Mouse (Mus musculus) A20 (cell line): ENCODE measurements around the gene Amigo3.

ENCODE experiments used
- DNase-seq: peaks from one replicate; pipeline ENCODE4 v3.0.0-alpha.2; 2011; ENCODE audit warnings: low read depth, low spot score

Amigo3 gene

DNA sequence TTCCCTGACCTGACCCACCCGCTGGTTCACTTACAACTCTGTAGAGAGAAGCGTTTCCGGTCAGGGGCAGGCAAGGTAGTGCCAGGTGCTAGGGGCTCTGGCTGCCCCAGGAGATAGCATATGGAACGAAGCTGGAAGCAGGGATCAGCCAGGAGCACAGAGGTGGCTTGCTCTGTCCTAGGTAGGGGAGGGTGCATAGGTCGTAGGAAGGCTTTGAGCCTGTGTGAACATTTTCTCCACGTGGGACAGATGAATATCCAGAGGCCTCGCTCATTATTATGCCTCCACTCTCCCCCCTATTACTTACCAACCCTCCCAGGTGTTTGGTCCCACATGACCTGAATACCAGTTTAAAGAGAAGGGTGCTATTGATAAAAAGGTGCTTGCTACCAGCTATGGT is 548 bp upstream of the Amigo3 start:
- DNase-seq: no peak

DNA sequence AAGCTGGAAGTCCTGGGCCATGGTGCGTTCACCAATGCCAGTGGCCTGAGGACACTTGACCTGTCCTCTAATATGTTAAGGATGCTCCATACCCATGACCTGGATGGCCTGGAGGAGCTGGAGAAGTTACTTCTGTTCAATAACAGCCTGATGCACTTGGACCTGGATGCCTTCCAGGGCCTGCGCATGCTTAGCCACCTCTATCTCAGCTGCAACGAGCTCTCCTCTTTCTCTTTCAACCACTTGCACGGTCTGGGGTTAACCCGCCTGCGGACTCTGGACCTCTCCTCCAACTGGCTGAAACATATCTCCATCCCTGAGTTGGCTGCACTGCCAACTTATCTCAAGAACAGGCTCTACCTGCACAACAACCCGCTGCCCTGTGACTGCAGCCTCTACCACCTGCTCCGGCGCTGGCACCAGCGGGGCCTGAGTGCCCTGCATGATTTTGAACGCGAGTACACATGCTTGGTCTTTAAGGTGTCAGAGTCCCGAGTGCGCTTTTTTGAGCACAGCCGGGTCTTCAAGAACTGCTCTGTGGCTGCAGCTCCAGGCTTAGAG is 786 bp downstream of the Amigo3 start:
- no peak for DNase-seq

DNA sequence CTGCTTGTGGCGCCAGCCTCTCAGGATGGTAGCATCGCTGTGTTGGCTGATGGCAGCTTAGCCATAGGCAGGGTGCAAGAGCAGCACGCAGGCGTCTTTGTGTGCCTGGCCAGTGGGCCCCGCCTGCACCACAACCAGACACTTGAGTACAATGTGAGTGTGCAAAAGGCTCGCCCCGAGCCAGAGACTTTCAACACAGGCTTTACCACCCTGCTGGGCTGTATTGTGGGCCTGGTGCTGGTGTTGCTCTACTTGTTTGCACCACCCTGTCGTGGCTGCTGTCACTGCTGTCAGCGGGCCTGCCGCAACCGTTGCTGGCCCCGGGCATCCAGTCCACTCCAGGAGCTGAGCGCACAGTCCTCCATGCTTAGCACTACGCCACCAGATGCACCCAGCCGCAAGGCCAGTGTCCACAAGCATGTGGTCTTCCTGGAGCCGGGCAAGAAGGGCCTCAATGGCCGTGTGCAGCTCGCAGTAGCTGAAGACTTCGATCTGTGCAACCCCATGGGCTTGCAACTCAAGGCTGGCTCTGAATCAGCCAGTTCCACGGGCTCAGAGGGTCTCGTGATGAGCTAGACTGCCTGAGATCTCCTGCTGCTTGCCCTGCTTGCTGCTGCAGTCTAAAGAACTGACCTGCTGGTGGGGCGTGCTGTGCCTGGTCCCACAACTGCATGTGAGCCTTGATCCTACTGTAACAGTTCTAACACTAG is 1.5 kb downstream of the Amigo3 start:
- no peak for DNase-seq

DNA sequence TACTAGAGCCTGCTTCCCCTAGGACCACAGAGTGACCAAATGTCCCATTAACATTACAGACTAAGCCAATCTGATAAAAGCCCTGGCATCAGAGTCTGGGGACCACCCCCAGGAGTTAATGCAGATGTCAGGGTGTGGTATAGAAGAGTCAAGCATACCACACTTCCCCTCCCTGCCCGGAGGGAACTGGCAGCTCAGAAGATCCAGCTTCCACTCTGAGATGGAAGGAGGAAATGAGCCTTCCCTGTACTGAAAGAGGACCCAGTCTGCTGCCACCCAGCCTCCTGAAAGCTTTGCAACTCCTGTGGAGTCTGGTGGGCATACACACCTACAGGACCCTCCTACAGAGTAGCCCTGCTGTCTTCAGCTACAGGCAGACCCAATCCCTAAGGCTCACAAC is 2.1 kb downstream of the Amigo3 start:
- DNase-seq: no peak

DNA sequence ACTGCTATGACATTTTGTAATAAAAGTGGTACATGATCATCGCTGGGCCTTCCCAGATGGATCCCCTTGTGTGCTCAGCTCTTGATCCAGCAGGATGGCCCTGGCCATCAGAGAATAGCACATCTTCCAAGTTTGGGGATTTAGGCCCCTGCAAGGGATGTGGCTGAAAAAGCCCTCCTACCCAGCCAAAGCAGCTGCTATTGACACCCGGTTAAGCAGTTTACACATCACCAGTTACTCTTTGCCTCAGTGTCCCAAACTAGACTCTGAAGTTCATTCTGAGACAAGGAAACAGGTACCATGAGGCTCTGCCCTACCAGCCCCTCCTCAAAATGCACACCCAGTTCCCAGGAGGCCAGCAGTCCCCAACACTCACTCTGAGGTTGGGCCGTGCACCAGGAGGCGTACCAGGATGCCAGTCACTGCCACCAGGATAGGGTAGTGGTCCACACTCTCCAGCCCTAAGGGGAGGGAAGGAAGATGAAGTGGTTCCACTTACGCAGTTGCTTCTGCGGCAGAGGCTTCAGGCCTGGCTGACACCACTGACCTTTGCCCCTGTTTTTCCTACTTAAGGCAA is 2.8 kb downstream of the Amigo3 start:
- DNase-seq: no peak

DNA sequence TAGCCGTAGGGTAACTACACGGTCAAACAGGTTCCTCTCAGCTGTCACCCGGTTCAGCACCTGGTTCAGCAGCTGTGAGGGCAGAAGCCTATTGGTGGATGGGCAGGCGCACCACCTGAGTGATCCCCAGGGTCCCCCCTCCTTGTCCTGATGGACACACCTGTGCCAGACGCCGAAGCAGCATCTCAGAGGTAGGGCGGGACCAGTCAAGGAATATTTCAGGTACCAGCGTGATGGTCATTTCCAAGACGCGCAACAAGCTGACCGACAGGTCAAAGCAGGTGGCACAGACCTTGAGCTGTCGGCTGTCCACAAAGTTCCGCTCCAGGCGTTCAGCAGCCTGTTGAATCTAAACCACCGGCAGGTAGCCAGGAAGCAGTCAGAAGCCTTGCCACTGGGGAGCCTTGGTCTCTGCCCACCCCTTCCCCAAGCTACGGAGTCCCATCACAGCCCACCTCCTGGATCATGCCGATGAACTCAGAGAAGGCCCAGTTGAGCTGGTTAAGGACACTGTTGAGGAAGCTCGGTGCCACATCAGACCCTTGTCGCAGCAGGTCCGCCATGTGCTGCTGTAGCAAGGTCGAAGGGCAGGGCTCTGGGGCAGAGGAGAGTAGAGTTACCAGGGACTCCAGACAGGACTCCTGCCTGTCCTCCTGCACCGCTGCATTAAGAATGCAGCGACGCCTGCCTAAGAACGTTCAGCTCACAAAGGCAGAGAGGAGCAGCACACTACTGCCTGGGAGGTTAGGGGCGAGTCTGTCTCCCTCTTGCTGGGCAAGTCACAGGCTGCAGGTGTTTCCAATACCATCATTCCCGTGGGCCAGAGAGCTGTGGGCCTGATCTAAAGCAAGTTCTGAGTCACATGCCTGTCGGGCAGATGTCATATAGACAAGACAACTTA is 3.7 kb downstream of the Amigo3 start:
- DNase-seq: no peak

DNA sequence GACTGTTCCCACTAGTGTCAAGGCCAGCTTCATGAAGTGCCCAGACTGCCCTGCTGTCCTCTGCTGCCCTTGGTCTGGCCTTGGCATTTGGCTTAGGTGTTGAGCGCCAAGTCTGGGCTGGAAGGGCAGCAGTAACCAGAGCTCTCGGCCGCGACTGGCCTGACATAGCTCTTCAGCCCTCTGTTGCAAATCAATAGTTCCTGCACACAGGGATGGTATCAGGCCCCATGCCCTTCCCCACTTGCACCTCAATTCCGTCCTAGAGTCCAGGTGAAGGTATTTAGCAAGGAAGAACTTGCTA is 4.3 kb downstream of the Amigo3 start:
- no peak for DNase-seq

DNA sequence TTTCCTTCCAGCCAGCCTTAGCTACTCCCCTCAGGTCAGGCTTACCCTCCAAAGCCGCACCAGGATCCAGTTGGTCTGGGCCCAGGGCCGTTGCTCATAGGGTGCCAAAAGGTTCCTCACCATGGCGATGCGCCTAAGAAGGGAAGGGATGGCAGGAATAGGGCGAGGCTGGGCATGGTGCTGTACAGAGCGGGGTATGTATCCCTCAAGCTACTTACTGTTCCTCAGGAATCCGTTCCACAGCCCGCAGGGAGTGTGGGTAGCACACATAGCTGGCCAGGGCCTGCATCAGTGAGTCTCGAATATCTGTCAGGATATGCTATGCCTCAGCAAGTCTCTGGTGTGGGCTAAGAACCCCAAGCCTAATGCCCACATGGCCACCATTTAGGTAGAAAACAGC is 5.3 kb downstream of the Amigo3 start:
- no peak for DNase-seq

DNA sequence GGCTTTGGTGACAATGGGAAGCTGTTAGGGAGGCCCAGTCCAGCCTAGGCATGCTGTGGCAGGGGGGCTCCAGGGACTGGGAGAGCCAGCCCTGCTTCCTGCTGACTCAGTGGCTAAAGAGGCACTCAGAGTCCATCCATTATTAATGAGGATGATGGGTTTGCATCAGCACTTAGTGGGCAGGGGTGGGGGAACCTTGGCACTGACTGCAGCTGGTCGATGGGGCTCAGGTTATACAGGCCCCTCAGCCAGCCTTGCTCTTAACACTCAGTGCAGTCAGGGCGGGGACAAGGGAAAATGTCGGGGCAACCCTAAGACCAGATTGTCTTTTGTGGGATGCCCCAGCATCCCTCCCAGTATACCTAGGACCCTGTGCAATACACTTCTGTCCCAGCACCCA is 9.2 kb downstream of the Amigo3 start:
- DNase-seq: no peak

DNA sequence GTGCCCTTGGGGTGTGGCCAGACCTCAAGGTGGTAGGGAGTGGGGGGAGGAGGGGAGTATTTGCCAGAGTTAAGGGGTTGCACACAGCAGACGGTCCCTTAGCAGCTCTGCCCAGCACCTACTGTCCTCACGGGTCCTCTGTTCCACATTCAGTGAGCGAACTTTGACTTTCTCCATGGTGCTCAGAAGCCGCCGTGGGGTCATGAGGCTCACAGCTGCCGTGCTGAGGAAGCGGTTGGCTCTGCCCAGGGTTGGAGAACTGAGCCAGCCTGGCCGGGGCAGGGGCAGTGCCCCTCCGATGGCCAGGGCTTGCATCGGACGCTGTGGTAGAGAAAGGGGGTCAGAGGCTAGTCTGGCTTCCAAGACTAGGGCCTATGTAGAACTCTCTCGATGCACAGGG is 10.4 kb downstream of the Amigo3 start:
- no peak for DNase-seq

DNA sequence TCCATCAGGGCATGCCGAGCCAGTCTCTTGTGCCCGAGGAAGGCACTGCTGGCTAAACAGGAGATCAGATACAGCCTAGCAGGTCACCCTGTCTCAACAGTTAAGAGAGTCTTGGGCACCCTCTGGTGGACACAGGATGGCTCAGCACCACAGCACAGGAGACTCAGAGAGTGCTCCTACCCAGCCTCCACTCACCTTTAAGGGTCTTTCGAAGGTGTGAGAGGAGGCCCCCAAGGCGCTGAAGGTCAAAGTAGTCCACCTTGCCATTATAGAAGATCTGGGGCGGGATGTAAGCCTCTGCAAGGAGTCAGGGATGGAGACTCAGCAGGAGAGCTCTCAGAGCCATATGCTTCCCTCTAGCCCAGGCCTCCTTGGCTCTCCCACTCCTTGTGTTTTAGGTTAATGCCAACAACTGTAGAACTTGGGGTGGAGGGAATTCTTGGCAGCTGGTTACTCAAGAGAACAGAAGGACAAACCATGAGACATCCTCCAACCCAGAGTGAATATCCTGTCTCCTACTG is 12.6 kb downstream of the Amigo3 start:
- DNase-seq: peak; percentile 52

DNA sequence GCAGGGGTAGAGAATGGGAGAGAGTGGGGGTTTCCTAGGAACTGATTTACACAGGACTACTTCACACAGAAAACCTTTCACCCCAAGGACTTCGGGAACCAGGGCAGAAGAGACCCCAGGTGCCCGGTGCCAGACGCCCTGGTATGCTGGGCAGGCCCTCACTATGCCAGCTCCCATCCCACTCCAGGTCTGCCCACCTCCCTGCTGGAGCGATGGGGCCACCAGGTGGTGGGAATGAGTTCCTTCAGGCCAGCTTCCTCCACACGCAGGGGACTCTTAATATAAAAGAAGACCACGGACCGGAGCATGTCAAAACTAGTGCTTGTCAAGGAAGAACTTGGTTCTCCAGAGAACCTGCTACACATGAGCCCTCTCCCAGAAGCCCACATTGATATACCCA is 14.2 kb downstream of the Amigo3 start:
- DNase-seq: no peak

DNA sequence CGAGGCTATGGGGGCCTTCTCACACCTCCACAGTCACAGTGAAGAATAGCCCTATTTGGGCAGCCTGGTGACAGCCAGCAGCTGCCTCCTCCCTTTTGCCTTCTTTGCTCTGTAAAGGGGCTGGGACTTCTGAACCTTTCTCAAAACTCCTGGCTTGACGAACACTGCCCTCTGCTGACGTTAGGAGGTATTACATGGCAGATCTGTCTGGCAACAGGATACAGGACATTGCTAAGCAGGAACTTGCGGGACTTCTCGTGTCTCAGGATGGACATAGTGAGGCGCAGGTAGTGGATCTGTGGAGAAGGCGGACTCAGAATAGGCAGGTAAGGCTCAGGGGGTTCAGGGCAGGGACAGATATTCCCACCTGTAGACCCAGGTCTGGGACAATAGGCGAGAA is 14.9 kb downstream of the Amigo3 start:
- DNase-seq: peak; percentile 77

DNA sequence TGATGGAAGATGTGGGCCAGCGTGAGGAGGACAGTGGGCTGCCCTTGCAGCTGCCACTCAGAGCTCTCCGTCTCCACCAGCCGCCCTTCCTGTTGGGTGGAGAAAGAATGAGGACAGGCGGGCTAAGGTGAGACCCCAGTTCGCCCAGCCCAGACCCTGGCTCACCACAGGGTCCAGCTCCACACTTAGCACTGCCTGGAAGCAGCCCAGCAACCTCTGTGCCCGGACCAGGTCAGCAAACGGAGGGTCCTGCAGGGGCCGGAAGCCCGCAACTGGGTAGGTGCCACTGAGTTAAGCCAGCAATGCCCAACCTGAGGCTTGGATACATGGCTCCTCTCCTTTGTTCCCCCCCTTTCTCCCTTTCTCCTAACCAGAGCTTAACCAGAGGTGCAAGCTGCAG is 16.0 kb downstream of the Amigo3 start:
- DNase-seq: no peak

DNA sequence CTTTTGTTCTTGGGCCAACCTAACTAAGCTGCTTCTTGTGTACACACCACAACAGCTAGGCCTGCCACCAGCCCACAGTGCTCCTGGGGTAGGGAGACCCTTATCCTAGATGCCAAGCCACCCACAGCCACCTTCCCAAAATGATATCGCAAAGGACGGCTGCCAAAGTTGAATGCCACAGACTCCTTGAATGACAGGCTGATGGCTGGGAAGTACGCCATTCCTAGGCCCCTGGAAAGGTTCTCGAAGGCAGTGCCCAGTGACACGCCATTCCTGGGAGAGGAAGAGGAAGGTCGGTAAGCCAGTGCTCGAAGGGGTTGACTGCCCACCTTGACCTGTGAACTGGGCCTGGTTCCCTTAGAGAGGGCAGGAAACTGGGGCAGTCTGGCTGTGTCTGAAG is 16.6 kb downstream of the Amigo3 start:
- DNase-seq: no peak

DNA sequence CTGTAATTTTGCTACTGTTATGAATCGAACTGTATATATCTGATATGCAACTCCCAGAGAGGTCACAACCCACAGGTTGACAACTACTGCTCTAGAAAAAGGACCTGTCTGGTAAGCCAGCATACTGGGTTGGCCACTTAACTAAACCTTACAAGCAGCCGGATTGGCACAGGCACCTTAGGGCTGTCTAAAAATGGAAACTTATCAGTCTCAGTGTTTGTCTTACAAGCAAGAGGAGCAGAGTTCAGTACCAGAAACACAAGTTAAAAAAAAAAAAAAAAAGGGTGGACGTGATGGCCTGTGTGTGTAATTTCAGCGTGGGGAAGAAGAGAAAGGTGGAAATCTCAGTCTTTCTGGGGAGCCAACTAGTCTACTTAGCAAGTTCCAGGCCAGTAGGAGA is 18.8 kb downstream of the Amigo3 start:
- no peak for DNase-seq

DNA sequence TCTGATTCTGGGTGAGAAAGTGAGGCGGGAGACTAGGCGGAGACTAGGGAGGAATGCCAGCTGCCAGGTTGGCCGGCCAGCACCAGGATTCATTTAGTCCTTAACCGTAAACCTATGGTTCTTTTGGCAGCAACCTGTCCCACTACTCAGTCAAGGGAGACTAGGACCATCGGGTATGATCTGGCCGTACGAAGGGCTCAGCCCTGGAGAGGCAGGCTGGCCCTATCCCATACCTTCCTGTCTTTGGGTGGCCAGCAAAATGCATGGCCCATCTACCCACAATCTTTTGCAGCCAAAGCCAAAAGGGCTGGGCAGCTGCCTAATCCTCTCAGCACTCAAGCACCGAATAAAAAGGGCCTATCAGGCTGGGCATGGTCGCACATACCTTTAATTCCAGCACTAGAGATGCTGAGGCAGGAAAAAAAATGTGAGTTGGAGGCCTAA is 19.5 kb downstream of the Amigo3 start:
- no peak for DNase-seq

DNA sequence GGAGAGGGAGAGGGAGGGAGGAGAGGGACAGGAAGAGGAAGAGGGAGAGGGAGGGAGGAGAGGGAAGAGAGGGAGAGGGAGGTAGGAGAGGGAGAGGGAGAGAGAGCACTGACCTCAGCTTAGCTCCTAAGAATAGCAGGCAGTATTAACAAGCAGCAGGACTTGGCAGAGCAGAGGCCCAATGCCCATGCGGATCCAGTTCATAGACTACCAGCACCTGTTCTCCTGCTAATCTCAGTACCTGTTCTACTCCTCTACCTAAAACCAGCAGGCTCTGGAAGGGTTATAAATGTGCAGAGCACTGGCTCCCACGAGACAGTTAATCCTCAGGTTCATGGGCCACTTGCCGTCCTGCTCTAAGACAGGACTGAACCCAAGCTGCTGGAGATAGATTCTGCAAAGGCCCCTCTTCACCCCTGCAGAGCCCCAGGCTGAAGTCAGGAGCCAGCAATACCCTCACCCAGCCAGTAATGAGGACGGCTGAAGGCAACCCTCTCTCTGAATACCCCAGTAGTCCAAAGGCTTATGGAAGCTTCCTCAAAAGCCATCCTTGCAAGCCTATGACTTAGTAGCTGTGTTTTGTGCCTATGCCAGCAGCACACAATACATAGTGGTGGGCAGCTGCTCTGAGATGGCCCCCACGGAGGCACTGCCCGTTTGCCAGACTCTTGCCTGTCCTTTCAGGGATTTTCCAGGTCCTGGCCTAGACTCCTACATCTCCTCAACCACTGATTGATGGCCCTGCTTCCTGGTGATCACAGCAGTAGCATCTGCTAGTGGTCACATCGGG is 20.4 kb downstream of the Amigo3 start:
- no peak for DNase-seq

DNA sequence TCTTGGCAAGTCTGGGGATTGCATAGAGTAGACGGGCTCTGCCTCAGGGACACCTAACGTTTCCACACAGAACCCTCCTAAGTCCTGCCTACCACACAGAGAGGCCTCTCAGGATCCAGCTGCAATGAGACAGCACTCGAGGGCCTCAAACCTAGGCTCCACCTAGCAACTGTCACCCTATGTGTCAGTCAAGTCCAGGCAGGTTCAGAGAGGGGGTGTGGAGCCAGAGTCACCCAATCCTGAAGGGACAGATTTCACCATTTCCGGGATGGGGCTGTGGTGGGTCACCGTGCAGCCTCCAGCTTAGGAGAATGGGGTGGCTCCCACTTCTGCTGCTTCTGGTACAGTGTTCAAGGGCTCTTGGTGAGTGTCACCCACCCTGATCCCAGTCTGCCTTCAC is 27.2 kb downstream of the Amigo3 start, which contains the start of gene Mst1:
Gene Mst1, plus strand, starts transcription at position 269 of the 400 bp plus-strand sequence.
- DNase-seq: no peak

DNA sequence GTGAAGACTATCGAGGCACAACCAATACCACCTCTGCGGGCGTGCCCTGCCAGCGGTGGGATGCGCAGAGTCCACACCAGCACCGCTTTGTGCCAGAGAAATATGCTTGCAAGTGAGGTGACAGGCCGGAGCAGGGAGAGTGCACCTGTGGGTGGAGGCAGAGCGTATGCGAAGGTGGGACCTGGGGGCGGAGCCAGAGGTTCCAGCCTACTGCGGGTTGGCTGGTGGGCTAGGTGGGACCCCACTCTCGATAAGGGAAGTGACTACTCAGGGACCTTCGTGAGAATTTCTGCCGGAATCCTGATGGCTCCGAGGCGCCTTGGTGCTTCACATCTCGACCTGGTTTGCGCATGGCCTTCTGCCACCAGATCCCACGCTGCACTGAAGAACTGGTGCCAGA is 29.6 kb downstream of the Amigo3 start:
- DNase-seq: no peak

DNA sequence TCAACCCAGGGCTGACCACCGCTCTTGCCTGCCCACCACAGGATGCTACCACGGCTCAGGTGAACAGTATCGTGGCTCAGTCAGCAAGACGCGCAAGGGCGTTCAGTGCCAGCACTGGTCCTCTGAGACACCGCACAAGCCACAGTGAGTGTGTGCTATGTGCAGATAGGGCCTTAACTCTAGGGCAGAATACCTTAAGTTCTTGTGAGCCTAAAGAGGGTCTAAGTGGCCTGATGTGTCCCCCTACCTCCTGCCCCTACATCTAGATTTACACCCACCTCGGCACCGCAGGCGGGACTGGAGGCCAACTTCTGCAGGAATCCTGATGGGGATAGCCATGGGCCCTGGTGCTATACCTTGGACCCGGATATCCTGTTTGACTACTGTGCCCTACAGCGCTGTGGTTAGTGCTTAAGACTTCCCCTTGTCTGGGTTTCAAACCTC is 30.1 kb downstream of the Amigo3 start, which contains the start of gene Rnf123:
Gene Rnf123, minus strand, starts transcription at position 359 of the 444 bp plus-strand sequence.
- no peak for DNase-seq
